18 mouse cellular contexts compared by ENCODE assay signal in the genomic region with DNA sequence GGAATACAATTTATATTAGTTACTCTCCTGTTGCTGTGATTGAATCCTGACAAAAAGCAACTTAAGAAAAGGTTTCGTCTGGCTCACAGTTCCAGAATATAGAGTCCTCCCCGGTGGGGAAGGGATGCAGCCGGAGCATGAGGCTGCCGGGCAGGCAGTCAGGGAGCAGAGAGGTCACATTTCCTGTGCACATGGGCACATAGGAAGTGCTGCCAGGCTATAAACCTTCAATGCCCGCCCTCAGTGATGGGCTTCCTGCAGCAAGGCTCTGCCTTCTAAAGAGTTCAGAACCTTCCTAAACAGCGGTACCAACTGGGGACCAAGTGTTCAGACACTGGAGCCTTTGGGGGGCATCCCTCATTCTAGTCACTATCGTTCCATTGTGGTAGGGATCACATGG. TPM values are rescaled to one million over a fixed set of nuclear protein-coding genes. Genes with fewer than 3 reads are reported as not detected.
DNase-seq lines count a peak whose midpoint lies in the region; ATAC-seq lines count a peak whose summit lies in the region.
"Had no signal": no experiment of that assay in that cellular context is flagged by ENCODE, and none has a peak within 500 bp of the region (broad histone marks: within the 10 kb centered on the region; RNA-seq: fewer than 3 reads in every experiment).

No protein-coding gene starts in this region.

- no peak overlapping the region for H3K9ac ChIP-seq in forebrain, embryonic 11.5 days (ENCODE audit: low read length)
- H3K9ac ChIP-seq: limb, embryonic 12.5 days; liver, embryonic 15.5 days; neural tube, embryonic 15.5 days had no signal

- no peaks in the 10 kb centered on the region for H3K36me3 ChIP-seq in forebrain, embryonic 11.5 days (ENCODE audit: control insufficient read depth, insufficient read depth, low read length)
- H3K36me3 ChIP-seq: heart, embryonic 10.5 days; liver, embryonic 15.5 days had no signal

- no peak overlapping the region for H3K4me3 ChIP-seq in forebrain, embryonic 11.5 days (ENCODE audit: low read depth, low read length)
- H3K4me3 ChIP-seq: heart, embryonic 10.5 days; limb, embryonic 12.5 days; liver, embryonic 15.5 days; neural tube, embryonic 15.5 days had no signal

- no peaks in the 10 kb centered on the region for H3K27me3 ChIP-seq in forebrain, embryonic 11.5 days (ENCODE audit: control insufficient read depth, insufficient read depth, low read length)
- H3K27me3 ChIP-seq: limb, embryonic 12.5 days; liver, embryonic 15.5 days; neural tube, embryonic 15.5 days had no signal

- H3K4me2 ChIP-seq in forebrain, embryonic 11.5 days (ENCODE audit: low read depth, low read length, severe bottlenecking), result no peak overlapping the region
- H3K4me2 ChIP-seq: limb, embryonic 12.5 days; liver, embryonic 15.5 days; neural tube, embryonic 15.5 days had no signal

- 86% methylated on average over 7 of the region's 7 CpGs for WGBS in forebrain, embryonic 11.5 days

- peak; percentile 12 to 27 for DNase-seq in spleen, postnatal 36 days (ENCODE audit: low spot score in 2 of 2)
- no peak for DNase-seq in spleen, postnatal 4 days (ENCODE audit: low spot score in 2 of 2)
- peak; percentile 58 for DNase-seq in naive thymus-derived CD4-positive, alpha-beta T cell, adult 2 months (ENCODE audit: low read depth)
- DNase-seq in gastrocnemius, adult 18-20 months (ENCODE audit: low spot score), result no peak
- no peak for DNase-seq in adrenal gland, postnatal 10 days
- DNase-seq in forebrain, embryonic 11.5 days (ENCODE audit: low spot score), result no peak
- DNase-seq: cerebellum, adult 8-10 months; heart, postnatal 14 days; kidney, adult 9 months; retina, postnatal 1 day had no signal

- peak; percentile 65 for ATAC-seq in granulocyte monocyte progenitor cell, adult 5-6 weeks (replicated peaks; ENCODE audit: poor library complexity, severe bottlenecking)
- ATAC-seq in cerebellum, adult (ENCODE audit: insufficient number of reproducible peaks, low FRiP score, low TSS enrichment), result no peak
- no peak for ATAC-seq in forebrain, embryonic 11.5 days (replicated peaks; ENCODE audit: low FRiP score)
- ATAC-seq: forebrain, embryonic 14.5 days; hindbrain, embryonic 16.5 days had no signal

- no peaks in the 10 kb centered on the region for H3K4me1 ChIP-seq in forebrain, embryonic 11.5 days (replicated peaks; ENCODE audit: control insufficient read depth, insufficient read depth, low read length)
- H3K4me1 ChIP-seq: limb, embryonic 12.5 days had no signal

- no peak overlapping the region for H3K27ac ChIP-seq in forebrain, embryonic 11.5 days (ENCODE audit: low read depth, low read length)
- H3K27ac ChIP-seq: heart, embryonic 10.5 days; limb, embryonic 12.5 days; liver, embryonic 15.5 days; neural tube, embryonic 15.5 days had no signal

- H3K9me3 ChIP-seq in forebrain, embryonic 11.5 days (ENCODE audit: control insufficient read depth, low read length), result no peaks in the 10 kb centered on the region
- H3K9me3 ChIP-seq: heart, embryonic 10.5 days; liver, embryonic 15.5 days; neural tube, embryonic 15.5 days had no signal

RNA-seq across cellular contexts. Expression of a gene that starts 7.4 kb away (rescaled TPM):
- 26.0 and 33.9 TPM in 2 replicates for total RNA-seq in granulocyte monocyte progenitor cell, adult 5-6 weeks (2014; fragmentation: Nextera tagmentation)
- 47.1 and 60.9 TPM in 2 replicates for total RNA-seq in granulocyte monocyte progenitor cell, adult 5-6 weeks (2017)
- total RNA-seq in gastrocnemius, adult 18-20 months (2021), result 1 to 10 TPM; 8.8 to 9.7 TPM
- 10 to 100 TPM; 20.6 to 22.6 TPM for total RNA-seq in adrenal gland, postnatal 10 days (2021)
- polyA plus RNA-seq in forebrain, embryonic 11.5 days (2014; fragmentation: Nextera tagmentation; extraction: Ambion mirVana), result 98.3 and 110 TPM in 2 replicates

Comparison
In these comparisons a context has a peak if more than half of its experiments do, and no peak if none do; other contexts are left out.
1. DNase-seq: peak in spleen, postnatal 36 days (2 of 2) and naive thymus-derived CD4-positive, alpha-beta T cell, adult 2 months (single experiment); none in spleen, postnatal 4 days (0 of 2), gastrocnemius, adult 18-20 months (single experiment), adrenal gland, postnatal 10 days (single experiment) and forebrain, embryonic 11.5 days (single experiment).